In genomic region chr3:145086180-145086579, GRCm38 (mm10) we compare ENCODE assay signal across 36 mouse cellular contexts. TPM values are rescaled to one million over a fixed set of nuclear protein-coding genes. Genes with fewer than 3 reads are reported as not detected.
"Had no signal": no experiment of that assay in that cellular context is flagged by ENCODE, and none has a peak within 500 bp of the region (broad histone marks: within the 10 kb centered on the region; RNA-seq: fewer than 3 reads in every experiment).

No protein-coding gene starts in this region.

- H3K36me3 ChIP-seq: embryonic facial prominence, embryonic 10.5 days; embryonic facial prominence, embryonic 12.5 days; embryonic facial prominence, embryonic 13.5 days; embryonic facial prominence, embryonic 15.5 days; forebrain, embryonic 10.5 days; forebrain, embryonic 12.5 days; forebrain, embryonic 15.5 days had no signal

- H3K4me1 ChIP-seq: embryonic facial prominence, embryonic 10.5 days; embryonic facial prominence, embryonic 12.5 days; embryonic facial prominence, embryonic 13.5 days; embryonic facial prominence, embryonic 15.5 days; forebrain, embryonic 10.5 days; forebrain, embryonic 12.5 days; forebrain, embryonic 13.5 days; forebrain, embryonic 15.5 days had no signal

- ATAC-seq: forebrain, embryonic 13.5 days; forebrain, embryonic 14.5 days; forebrain, embryonic 15.5 days; forebrain, embryonic 16.5 days; forebrain, postnatal 0 days had no signal

- H3K4me3 ChIP-seq: embryonic facial prominence, embryonic 10.5 days; embryonic facial prominence, embryonic 12.5 days; embryonic facial prominence, embryonic 13.5 days; embryonic facial prominence, embryonic 15.5 days; erythroblast, embryonic 14.5 days; forebrain, embryonic 10.5 days; forebrain, embryonic 12.5 days; forebrain, embryonic 13.5 days; forebrain, embryonic 15.5 days; gastrocnemius, adult 2 months; heart, adult 2 months had no signal

- DNase-seq: cerebellum, adult 9-10 months; cerebellum, adult 9-11 months; cerebellum, postnatal 10 days; cerebellum, postnatal 14 days; cerebellum, postnatal 25 days; cerebellum, postnatal 36 days; embryo, embryonic 11 days; forebrain, postnatal 0 days; gastrocnemius, adult 2 months; gastrocnemius, postnatal 10 days; gastrocnemius, postnatal 14 days; gastrocnemius, postnatal 25 days; gastrocnemius, postnatal 36 days; heart, adult 18-20 months; heart, adult 2 months had no signal

- H3K27me3 ChIP-seq: embryonic facial prominence, embryonic 12.5 days; embryonic facial prominence, embryonic 13.5 days; embryonic facial prominence, embryonic 15.5 days; forebrain, embryonic 12.5 days; forebrain, embryonic 13.5 days; forebrain, embryonic 15.5 days had no signal

- H3K9ac ChIP-seq: embryonic facial prominence, embryonic 12.5 days; embryonic facial prominence, embryonic 13.5 days; embryonic facial prominence, embryonic 15.5 days; forebrain, embryonic 12.5 days; forebrain, embryonic 13.5 days; forebrain, embryonic 15.5 days; forebrain, postnatal 0 days had no signal

- H3K9me3 ChIP-seq: embryonic facial prominence, embryonic 10.5 days; embryonic facial prominence, embryonic 12.5 days; embryonic facial prominence, embryonic 13.5 days; forebrain, embryonic 10.5 days; forebrain, embryonic 12.5 days; forebrain, embryonic 13.5 days; forebrain, embryonic 15.5 days had no signal

- H3K27ac ChIP-seq: embryonic facial prominence, embryonic 10.5 days; embryonic facial prominence, embryonic 12.5 days; embryonic facial prominence, embryonic 13.5 days; embryonic facial prominence, embryonic 15.5 days; forebrain, embryonic 10.5 days; forebrain, embryonic 12.5 days; forebrain, embryonic 13.5 days; forebrain, embryonic 15.5 days; gastrocnemius, adult 2 months; heart, adult 2 months had no signal

- H3K4me2 ChIP-seq: embryonic facial prominence, embryonic 12.5 days; embryonic facial prominence, embryonic 13.5 days; embryonic facial prominence, embryonic 15.5 days; forebrain, embryonic 12.5 days; forebrain, embryonic 13.5 days; forebrain, embryonic 15.5 days had no signal

RNA-seq across cellular contexts. Expression of gene Clca2, which starts 13.1 kb away (rescaled TPM):
- total RNA-seq: common myeloid progenitor, adult 5-6 weeks; forebrain, postnatal 0 days; granulocyte monocyte progenitor cell, adult 5-6 weeks had no signal
- polyA plus RNA-seq: cortical plate, adult 2 months; erythroblast, embryonic 14.5 days; forebrain, embryonic 13.5 days; forebrain, postnatal 0 days; frontal cortex, adult 2 months had no signal

RNA-seq across cellular contexts. Expression of gene Clca1, which starts 53.6 kb away (rescaled TPM):
- total RNA-seq: common myeloid progenitor, adult 5-6 weeks; forebrain, postnatal 0 days; gastrocnemius, adult 18-20 months; gastrocnemius, adult 2 months; gastrocnemius, adult 8-10 months; gastrocnemius, postnatal 10 days; gastrocnemius, postnatal 14 days; gastrocnemius, postnatal 25 days; gastrocnemius, postnatal 36 days; gastrocnemius, postnatal 4 days; granulocyte monocyte progenitor cell, adult 5-6 weeks; heart, adult 18-20 months; heart, adult 2 months; heart, adult 8-10 months had no signal
- polyA plus RNA-seq: cortical plate, adult 2 months; embryonic facial prominence, embryonic 10.5 days; embryonic facial prominence, embryonic 11.5 days; embryonic facial prominence, embryonic 13.5 days; erythroblast, embryonic 14.5 days; forebrain, embryonic 10.5 days; forebrain, embryonic 11.5 days; forebrain, embryonic 12.5 days; forebrain, embryonic 13.5 days; forebrain, embryonic 14.5 days; forebrain, embryonic 15.5 days; forebrain, embryonic 16.5 days; forebrain, postnatal 0 days; frontal cortex, adult 2 months had no signal
